Mouse (Mus musculus): ENCODE data around the gene Capza1. TPM values are rescaled to one million over a fixed set of nuclear protein-coding genes. Genes with fewer than 3 reads are reported as not detected.
"Not testable (repeated sequence)": the region's sequence is repeated elsewhere in the genome, so short reads cannot be mapped to it uniquely, and the experiment has no call there.

The Capza1 gene
- polyA plus RNA-seq (2014; fragmentation: Nextera tagmentation; extraction: Ambion mirVana): 245 and 266 TPM in 2 replicates

DNA sequence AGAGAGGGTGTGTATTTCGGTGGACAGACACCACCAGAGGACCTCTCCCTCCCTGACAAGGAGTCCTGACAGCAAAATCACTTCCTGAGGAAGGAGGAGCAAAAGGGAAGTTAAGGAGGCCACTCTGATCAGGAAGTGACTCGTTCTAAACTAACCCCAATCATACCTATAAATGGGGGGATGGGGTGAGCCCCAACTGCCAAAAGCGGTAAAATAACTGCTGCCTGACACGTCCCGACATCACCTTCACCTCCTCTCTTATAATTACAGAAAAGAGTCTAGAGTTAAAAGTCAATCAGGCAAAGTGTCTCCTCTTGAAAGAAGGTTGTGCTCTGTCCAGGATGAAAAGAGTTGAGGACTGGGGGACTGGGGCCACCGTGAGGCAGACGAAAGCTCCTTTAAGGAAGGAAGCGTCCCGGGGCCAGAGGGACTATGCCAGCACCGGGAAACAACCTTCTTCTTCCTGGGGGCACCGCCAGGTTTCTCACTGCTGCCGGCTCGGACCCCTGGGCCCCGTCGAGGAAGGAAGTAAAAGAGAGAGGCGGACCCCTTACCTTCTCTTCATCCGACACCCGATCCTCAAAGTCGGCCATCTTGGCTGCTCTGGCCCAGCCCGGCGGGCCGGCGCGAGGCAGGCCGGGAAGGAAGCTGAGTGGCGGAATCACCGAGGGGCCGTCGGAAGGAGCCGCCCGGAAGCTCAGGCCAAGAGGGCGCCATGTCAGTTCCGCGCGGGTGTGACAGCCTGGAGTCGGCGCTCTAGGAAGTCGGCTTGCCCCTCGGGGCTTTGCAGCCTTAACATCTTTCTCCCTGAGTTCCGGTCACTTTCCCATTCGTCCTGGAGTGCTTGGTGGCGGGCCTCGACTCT, at the start of gene Capza1, which contains the start of gene St7l:
Gene Capza1 (minus strand): TSS at position 720 of the 865 bp plus-strand sequence.
Gene St7l (plus strand): TSS at position 220 of the 865 bp plus-strand sequence.
- peak within 1 kb of the TSS; percentile 69 for H3K4me2 ChIP-seq (replicated peaks; ENCODE audit: low read depth, low read length)
- peak within 1 kb of the TSS; percentile 94 for H3K27ac ChIP-seq (ENCODE audit: low read depth, low read length)
- no peaks in the 10 kb centered on the region for H3K9me3 ChIP-seq (ENCODE audit: control insufficient read depth, low read length)
- peak within 1 kb of the TSS; percentile 95 for H3K4me3 ChIP-seq (ENCODE audit: low read depth, low read length)
- no peaks in the 10 kb centered on the region; the same call in 1 of the 2 replicates for H3K36me3 ChIP-seq (ENCODE audit: control insufficient read depth, insufficient read depth, low read length)
- no peaks in the 10 kb centered on the region for H3K27me3 ChIP-seq (ENCODE audit: control insufficient read depth, insufficient read depth, low read length)
- H3K4me1 ChIP-seq (replicated peaks; ENCODE audit: control insufficient read depth, insufficient read depth, low read length): 0 out of 2 replicates have a peak, but pooled peaks cover 2% of the 10 kb centered on the region
- ATAC-seq (ENCODE audit: low FRiP score) (peak; percentile 97), DNase-seq (ENCODE audit: low spot score) (peak; percentile 89)
- peak within 1 kb of the TSS; percentile 90 for H3K9ac ChIP-seq (ENCODE audit: low read depth, low read length)
- under 1% methylated on average over 43 of the region's 43 CpGs for WGBS

DNA sequence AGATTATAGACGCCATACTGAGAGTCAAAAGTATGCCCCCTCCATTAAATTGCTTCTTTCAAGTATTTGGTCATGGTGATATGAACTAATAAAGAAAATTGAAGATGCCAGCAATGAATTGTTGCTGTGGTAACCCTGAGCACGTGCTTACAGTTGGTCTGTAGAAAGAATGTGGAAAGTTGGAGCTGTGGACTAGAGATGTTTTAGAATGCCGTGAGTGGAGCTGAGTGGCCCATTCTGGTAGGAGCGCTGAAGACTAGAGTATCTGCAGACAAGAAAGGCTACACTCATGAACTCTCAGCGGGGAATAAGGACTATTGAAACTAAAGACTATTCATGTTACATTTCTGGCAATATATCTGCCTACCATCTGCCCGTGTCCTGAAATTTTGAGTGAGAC, 44.9 kb upstream of the Capza1 start:
- DNase-seq (ENCODE audit: low spot score): no peak
- Histone ChIP-seq H3K27me3 (ENCODE audit: control insufficient read depth, insufficient read depth, low read length) (no peaks in the 10 kb centered on the region), H3K27ac (ENCODE audit: low read depth, low read length) (no peak overlapping the region), H3K9ac (ENCODE audit: low read depth, low read length) (no peak overlapping the region), H3K9me3 (ENCODE audit: control insufficient read depth, low read length) (no peaks in the 10 kb centered on the region), H3K36me3 (ENCODE audit: control insufficient read depth, insufficient read depth, low read length) (no peaks in the 10 kb centered on the region), H3K4me1 (replicated peaks; ENCODE audit: control insufficient read depth, insufficient read depth, low read length) (no peaks in the 10 kb centered on the region), H3K4me2 (replicated peaks; ENCODE audit: low read depth, low read length) (no peak overlapping the region), H3K4me3 (ENCODE audit: low read depth, low read length) (no peak overlapping the region)
- 87% methylated on average over 6 of the region's 6 CpGs for WGBS
- ATAC-seq (ENCODE audit: low FRiP score): no peak

DNA sequence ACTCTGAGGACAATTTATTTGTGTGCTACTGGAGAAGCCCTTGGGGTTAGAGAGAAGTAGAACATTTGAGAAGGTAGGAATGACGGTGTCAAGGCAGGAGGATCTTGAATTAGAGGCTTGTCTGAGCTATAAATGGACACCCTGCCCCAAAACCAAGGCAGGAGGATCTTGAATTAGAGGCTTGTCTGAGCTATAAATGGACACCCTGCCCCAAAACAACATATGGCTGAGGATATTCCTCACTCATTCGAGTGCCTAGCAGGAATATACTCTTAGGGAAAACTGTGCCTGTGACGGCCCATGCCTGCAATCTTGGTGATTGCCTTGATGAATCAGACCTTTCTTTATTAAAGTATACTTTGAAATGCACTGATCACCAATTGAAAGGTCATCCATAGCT, 41.7 kb upstream of the Capza1 start:
- Histone ChIP-seq H3K27ac (ENCODE audit: low read depth, low read length) (no peak overlapping the region), H3K4me3 (ENCODE audit: low read depth, low read length) (no peak overlapping the region), H3K9me3 (ENCODE audit: control insufficient read depth, low read length) (no peaks in the 10 kb centered on the region), H3K4me2 (replicated peaks; ENCODE audit: low read depth, low read length) (no peak overlapping the region), H3K27me3 (ENCODE audit: control insufficient read depth, insufficient read depth, low read length) (no peaks in the 10 kb centered on the region), H3K9ac (ENCODE audit: low read depth, low read length) (no peak overlapping the region), H3K36me3 (ENCODE audit: control insufficient read depth, insufficient read depth, low read length) (no peaks in the 10 kb centered on the region), H3K4me1 (replicated peaks; ENCODE audit: control insufficient read depth, insufficient read depth, low read length) (no peaks in the 10 kb centered on the region)
- 90% methylated on average over 3 of the region's 3 CpGs for WGBS
- DNase-seq (ENCODE audit: low spot score) (no peak), ATAC-seq (ENCODE audit: low FRiP score) (no peak)

DNA sequence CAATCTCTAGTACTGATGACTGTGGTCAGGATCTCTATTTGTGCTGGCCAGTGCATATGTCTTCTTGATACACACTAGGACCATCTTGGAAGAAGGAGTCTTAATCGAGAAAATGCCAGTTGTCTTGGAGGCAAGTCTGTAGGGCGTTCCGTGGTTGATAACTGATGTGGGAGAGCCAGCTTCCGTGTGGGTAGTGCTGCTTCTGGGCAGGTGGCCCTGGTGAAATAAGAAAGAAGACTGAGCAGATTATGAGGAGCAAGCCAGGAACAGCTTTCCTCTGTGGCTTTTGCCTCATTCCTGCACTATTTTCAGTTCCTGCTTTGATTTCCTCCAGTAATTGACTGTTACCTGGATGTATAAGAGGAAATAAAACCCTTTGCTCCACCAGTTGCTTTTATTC, 41.1 kb upstream of the Capza1 start:
- DNase-seq (ENCODE audit: low spot score) (no peak), ATAC-seq (ENCODE audit: low FRiP score) (no peak)
- Histone ChIP-seq H3K36me3 (ENCODE audit: control insufficient read depth, insufficient read depth, low read length) (no peaks in the 10 kb centered on the region), H3K4me3 (ENCODE audit: low read depth, low read length) (no peak overlapping the region), H3K4me1 (replicated peaks; ENCODE audit: control insufficient read depth, insufficient read depth, low read length) (no peaks in the 10 kb centered on the region), H3K9ac (ENCODE audit: low read depth, low read length) (no peak overlapping the region), H3K27ac (ENCODE audit: low read depth, low read length) (no peak overlapping the region), H3K9me3 (ENCODE audit: control insufficient read depth, low read length) (no peaks in the 10 kb centered on the region), H3K27me3 (ENCODE audit: control insufficient read depth, insufficient read depth, low read length) (no peaks in the 10 kb centered on the region), H3K4me2 (replicated peaks; ENCODE audit: low read depth, low read length) (no peak overlapping the region)
- 91% methylated on average over 4 of the region's 4 CpGs for WGBS

DNA sequence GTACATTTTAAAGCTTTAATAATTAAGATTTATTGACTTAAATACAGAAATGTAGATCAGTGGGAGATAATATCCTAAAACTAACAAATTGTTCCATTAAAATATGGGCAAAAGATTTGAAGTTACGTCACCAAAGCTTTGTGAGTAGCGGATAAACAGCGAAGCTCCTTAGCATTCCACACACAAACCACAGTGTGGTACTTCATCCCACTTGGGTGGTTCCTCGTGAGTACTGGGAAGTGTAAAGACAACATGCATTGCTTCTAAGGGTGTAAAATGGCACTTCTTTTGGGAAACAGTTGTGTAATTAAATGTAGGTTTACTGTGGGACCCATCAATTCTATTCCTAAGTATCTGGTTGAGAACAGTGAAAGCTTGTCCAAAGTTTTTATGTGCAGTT, 36.8 kb upstream of the Capza1 start:
- H3K9me3 ChIP-seq (ENCODE audit: control insufficient read depth, low read length): no peaks in the 10 kb centered on the region
- DNase-seq (ENCODE audit: low spot score) (no peak), ATAC-seq (ENCODE audit: low FRiP score) (no peak)
- no peaks in the 10 kb centered on the region for H3K27me3 ChIP-seq (ENCODE audit: control insufficient read depth, insufficient read depth, low read length)
- H3K4me2 ChIP-seq (replicated peaks; ENCODE audit: low read depth, low read length): no peak overlapping the region
- 0 out of 2 replicates have a peak, but pooled peaks cover 2% of the 10 kb centered on the region for H3K36me3 ChIP-seq (ENCODE audit: control insufficient read depth, insufficient read depth, low read length)
- no peaks in the 10 kb centered on the region for H3K4me1 ChIP-seq (replicated peaks; ENCODE audit: control insufficient read depth, insufficient read depth, low read length)
- no peak overlapping the region for H3K9ac ChIP-seq (ENCODE audit: low read depth, low read length)
- WGBS: 93% methylated on average over 4 of the region's 4 CpGs
- no peak overlapping the region for H3K27ac ChIP-seq (ENCODE audit: low read depth, low read length)
- no peak overlapping the region for H3K4me3 ChIP-seq (ENCODE audit: low read depth, low read length)

DNA sequence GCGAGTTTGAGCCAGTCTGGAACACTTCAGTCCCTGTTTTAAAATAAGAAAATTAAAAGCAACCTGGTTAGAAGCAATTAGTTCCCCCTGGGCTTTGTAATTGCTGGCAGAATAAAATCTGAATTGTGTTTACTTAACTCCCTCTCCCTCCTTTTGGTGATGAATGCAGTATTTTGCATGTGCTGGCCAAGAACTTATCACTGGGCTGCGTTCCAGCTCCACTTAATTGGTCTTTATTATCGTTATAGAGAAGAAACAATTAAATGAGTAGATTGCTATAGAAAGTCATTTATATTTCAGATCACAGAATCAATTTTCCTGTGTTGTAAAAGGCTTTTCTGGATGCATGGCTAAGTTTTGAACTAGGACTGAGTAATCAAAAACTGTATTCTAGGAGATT, 31.8 kb upstream of the Capza1 start:
- no peak overlapping the region for H3K9ac ChIP-seq (ENCODE audit: low read depth, low read length)
- H3K4me3 ChIP-seq (ENCODE audit: low read depth, low read length): no peak overlapping the region
- 0 out of 2 replicates have a peak, but pooled peaks cover 4% of the 10 kb centered on the region for H3K36me3 ChIP-seq (ENCODE audit: control insufficient read depth, insufficient read depth, low read length)
- H3K4me2 ChIP-seq (replicated peaks; ENCODE audit: low read depth, low read length): no peak overlapping the region
- no peaks in the 10 kb centered on the region for H3K4me1 ChIP-seq (replicated peaks; ENCODE audit: control insufficient read depth, insufficient read depth, low read length)
- WGBS: 97% methylated on average over 3 of the region's 3 CpGs
- H3K9me3 ChIP-seq (ENCODE audit: control insufficient read depth, low read length): no peaks in the 10 kb centered on the region
- H3K27ac ChIP-seq (ENCODE audit: low read depth, low read length): no peak overlapping the region
- ATAC-seq (ENCODE audit: low FRiP score) (no peak), DNase-seq (ENCODE audit: low spot score) (no peak)
- no peaks in the 10 kb centered on the region for H3K27me3 ChIP-seq (ENCODE audit: control insufficient read depth, insufficient read depth, low read length)

DNA sequence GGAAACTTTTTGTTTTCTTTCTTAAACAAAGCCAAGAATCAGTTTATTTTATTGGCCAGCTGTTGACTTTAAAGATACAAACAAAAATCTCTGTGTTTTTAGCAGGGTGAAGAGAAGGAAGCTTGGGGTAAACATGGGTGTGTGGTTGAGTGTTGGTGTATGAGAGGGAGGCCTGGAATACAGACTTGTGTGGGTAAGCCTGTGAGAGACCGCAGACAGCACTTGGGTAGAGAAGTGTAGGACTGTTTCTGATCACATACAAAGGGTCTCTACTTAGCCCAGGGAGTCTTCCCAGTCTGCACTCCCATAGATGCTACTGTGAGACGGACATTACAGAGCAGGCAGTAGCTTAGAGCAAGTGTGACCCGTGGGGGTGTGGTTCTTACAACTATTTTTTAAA, 24.3 kb upstream of the Capza1 start:
- DNase-seq (ENCODE audit: low spot score): no peak
- ATAC-seq (ENCODE audit: low FRiP score): no peak
- Histone ChIP-seq H3K9me3 (ENCODE audit: control insufficient read depth, low read length) (no peaks in the 10 kb centered on the region), H3K9ac (ENCODE audit: low read depth, low read length) (no peak overlapping the region), H3K4me2 (replicated peaks; ENCODE audit: low read depth, low read length) (no peak overlapping the region), H3K4me1 (replicated peaks; ENCODE audit: control insufficient read depth, insufficient read depth, low read length) (no peaks in the 10 kb centered on the region), H3K4me3 (ENCODE audit: low read depth, low read length) (no peak overlapping the region), H3K36me3 (ENCODE audit: control insufficient read depth, insufficient read depth, low read length) (no peaks in the 10 kb centered on the region), H3K27ac (ENCODE audit: low read depth, low read length) (no peak overlapping the region), H3K27me3 (ENCODE audit: control insufficient read depth, insufficient read depth, low read length) (no peaks in the 10 kb centered on the region)
- 91% methylated on average over 3 of the region's 3 CpGs for WGBS

DNA sequence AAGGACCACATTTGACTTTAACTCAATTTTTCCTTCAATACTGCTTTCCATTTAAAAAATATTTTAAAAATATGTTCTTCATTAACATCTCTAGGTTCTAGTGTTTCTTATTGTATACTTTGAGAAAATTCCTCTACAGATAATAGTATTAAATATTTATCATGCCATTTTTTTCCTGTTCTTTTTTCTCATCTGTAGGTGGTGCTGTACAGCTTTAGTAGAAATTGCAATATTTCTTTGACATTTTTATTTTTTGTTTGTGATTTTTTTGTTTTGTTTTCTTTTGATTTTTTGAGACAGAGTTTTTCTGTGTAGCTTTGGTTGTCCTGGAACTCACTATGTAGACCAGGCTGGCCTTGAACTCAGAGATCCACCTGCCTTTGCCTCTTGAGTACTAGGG, 5.3 kb upstream of the Capza1 start:
- Histone ChIP-seq H3K9me3 (ENCODE audit: control insufficient read depth, low read length) (no peaks in the 10 kb centered on the region), H3K4me3 (ENCODE audit: low read depth, low read length) (no peak overlapping the region), H3K27me3 (ENCODE audit: control insufficient read depth, insufficient read depth, low read length) (no peaks in the 10 kb centered on the region), H3K9ac (ENCODE audit: low read depth, low read length) (no peak overlapping the region), H3K36me3 (ENCODE audit: control insufficient read depth, insufficient read depth, low read length) (peaks cover 3% of the 10 kb centered on the region; the same call in 1 of the 2 replicates), H3K4me2 (replicated peaks; ENCODE audit: low read depth, low read length) (no peak overlapping the region), H3K27ac (ENCODE audit: low read depth, low read length) (no peak overlapping the region), H3K4me1 (replicated peaks; ENCODE audit: control insufficient read depth, insufficient read depth, low read length) (no peaks in the 10 kb centered on the region)
- no peak for DNase-seq (ENCODE audit: low spot score)
- no peak for ATAC-seq (ENCODE audit: low FRiP score)

DNA sequence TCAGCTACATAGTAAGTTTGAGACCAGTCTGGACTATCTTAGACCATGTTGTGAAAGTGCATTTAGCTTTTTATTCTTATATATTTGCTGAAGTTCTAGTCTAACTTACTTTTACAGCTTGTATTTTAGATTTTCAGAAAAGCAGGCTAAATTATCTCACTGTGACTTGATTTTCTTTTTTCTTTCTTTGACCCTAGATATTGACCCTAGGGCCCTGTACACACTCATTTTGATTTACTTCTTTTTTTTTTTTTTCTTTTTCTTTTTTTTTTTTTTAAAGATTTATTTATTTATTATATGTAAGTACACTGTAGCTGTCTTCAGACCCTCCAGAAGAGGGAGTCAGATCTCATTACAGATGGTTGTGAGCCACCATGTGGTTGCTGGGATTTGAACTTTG, 2.4 kb upstream of the Capza1 start:
- H3K9me3 ChIP-seq (ENCODE audit: control insufficient read depth, low read length); H3K4me3 ChIP-seq (ENCODE audit: low read depth, low read length); H3K9ac ChIP-seq (ENCODE audit: low read depth, low read length); DNase-seq (ENCODE audit: low spot score); H3K36me3 ChIP-seq (ENCODE audit: control insufficient read depth, insufficient read depth, low read length); H3K4me1 ChIP-seq (replicated peaks; ENCODE audit: control insufficient read depth, insufficient read depth, low read length); H3K27me3 ChIP-seq (ENCODE audit: control insufficient read depth, insufficient read depth, low read length); H3K4me2 ChIP-seq (replicated peaks; ENCODE audit: low read depth, low read length); H3K27ac ChIP-seq (ENCODE audit: low read depth, low read length); ATAC-seq (ENCODE audit: low FRiP score): not testable (repeated sequence)
